ENCODE assay signal across 24 mouse cellular contexts in genomic region chr2:34667820-34668219, GRCm38 (mm10).
DNase-seq lines count a peak whose midpoint lies in the region; ATAC-seq lines count a peak whose summit lies in the region.
"Had no signal": no experiment of that assay in that cellular context is flagged by ENCODE, and none has a peak within 500 bp of the region (broad histone marks: within the 10 kb centered on the region; RNA-seq: fewer than 3 reads in every experiment).

No protein-coding gene starts in this region.

- H3K36me3 ChIP-seq in forebrain, embryonic 14.5 days (ENCODE audit: control insufficient read depth, insufficient read depth, low read length): no peaks in the 10 kb centered on the region
- H3K36me3 ChIP-seq in forebrain, embryonic 10.5 days (replicated peaks): no peaks in the 10 kb centered on the region
- no peaks in the 10 kb centered on the region for H3K36me3 ChIP-seq in midbrain, embryonic 14.5 days (ENCODE audit: control insufficient read depth, insufficient read depth, low read length)
- H3K36me3 ChIP-seq in midbrain, embryonic 10.5 days: no peaks in the 10 kb centered on the region
- no peaks in the 10 kb centered on the region for H3K36me3 ChIP-seq in hindbrain, embryonic 12.5 days
- H3K36me3 ChIP-seq in hindbrain, embryonic 14.5 days (replicated peaks; ENCODE audit: control insufficient read depth, insufficient read depth): no peaks in the 10 kb centered on the region
- H3K36me3 ChIP-seq: limb, embryonic 13.5 days; lung, embryonic 15.5 days; midbrain, embryonic 12.5 days had no signal

- ATAC-seq in forebrain, embryonic 14.5 days: no peak
- ATAC-seq in midbrain, embryonic 14.5 days (ENCODE audit: low FRiP score, low TSS enrichment): no peak
- no peak for ATAC-seq in hindbrain, embryonic 12.5 days (ENCODE audit: low FRiP score)
- no peak for ATAC-seq in hindbrain, embryonic 14.5 days (ENCODE audit: low FRiP score)
- ATAC-seq: inflammation-experienced regulatory T-cells, adult 6 months had no signal

- no peak overlapping the region for H3K27ac ChIP-seq in forebrain, embryonic 14.5 days (ENCODE audit: low read depth, low read length)
- H3K27ac ChIP-seq in forebrain, embryonic 10.5 days: no peak overlapping the region
- H3K27ac ChIP-seq in midbrain, embryonic 14.5 days (replicated peaks; ENCODE audit: low read depth, low read length): 0 out of 2 replicates have a peak overlapping the region, but pooled peaks have one; percentile 20
- H3K27ac ChIP-seq in midbrain, embryonic 10.5 days (replicated peaks): no peak overlapping the region
- H3K27ac ChIP-seq in hindbrain, embryonic 12.5 days: peak overlapping the region; percentile 40; the same call in 1 of the 2 replicates
- H3K27ac ChIP-seq in hindbrain, embryonic 14.5 days: peak overlapping the region; percentile 73
- H3K27ac ChIP-seq: left cerebral cortex, adult 2 months; limb, embryonic 13.5 days; lung, embryonic 15.5 days; midbrain, embryonic 12.5 days had no signal

- H3K4me2 ChIP-seq in forebrain, embryonic 14.5 days (ENCODE audit: low read length): no peak overlapping the region
- no peak overlapping the region for H3K4me2 ChIP-seq in midbrain, embryonic 14.5 days (ENCODE audit: low read length)
- 0 out of 2 replicates have a peak overlapping the region, but pooled peaks have one; percentile 6 for H3K4me2 ChIP-seq in hindbrain, embryonic 12.5 days (replicated peaks)
- H3K4me2 ChIP-seq in hindbrain, embryonic 14.5 days (replicated peaks): no peak overlapping the region
- H3K4me2 ChIP-seq: liver, embryonic 11.5 days; lung, embryonic 15.5 days; midbrain, embryonic 12.5 days had no signal

- no peaks in the 10 kb centered on the region for H3K27me3 ChIP-seq in forebrain, embryonic 14.5 days (replicated peaks; ENCODE audit: control insufficient read depth, insufficient read depth, low read length)
- H3K27me3 ChIP-seq in forebrain, embryonic 10.5 days (ENCODE audit: poor library complexity, severe bottlenecking): peaks cover 46% of the 10 kb centered on the region
- H3K27me3 ChIP-seq in midbrain, embryonic 14.5 days (ENCODE audit: control insufficient read depth, insufficient read depth, low read length): no peaks in the 10 kb centered on the region
- peaks cover 28% of the 10 kb centered on the region for H3K27me3 ChIP-seq in midbrain, embryonic 10.5 days (ENCODE audit: low read depth, poor library complexity, severe bottlenecking)
- peaks cover 9% of the 10 kb centered on the region; the same call in 1 of the 2 replicates for H3K27me3 ChIP-seq in hindbrain, embryonic 12.5 days
- H3K27me3 ChIP-seq in hindbrain, embryonic 14.5 days (ENCODE audit: control insufficient read depth, insufficient read depth, low read length): no peaks in the 10 kb centered on the region

- no peak overlapping the region for H3K4me3 ChIP-seq in forebrain, embryonic 14.5 days (ENCODE audit: low read depth, low read length)
- H3K4me3 ChIP-seq in forebrain, embryonic 10.5 days: no peak overlapping the region
- no peak overlapping the region for H3K4me3 ChIP-seq in midbrain, embryonic 14.5 days (replicated peaks; ENCODE audit: low read depth, low read length)
- H3K4me3 ChIP-seq in midbrain, embryonic 10.5 days: no peak overlapping the region
- H3K4me3 ChIP-seq in hindbrain, embryonic 12.5 days: no peak overlapping the region
- no peak overlapping the region for H3K4me3 ChIP-seq in hindbrain, embryonic 14.5 days (replicated peaks; ENCODE audit: low read length)
- H3K4me3 ChIP-seq: erythroblast, embryonic 14.5 days; left cerebral cortex, adult 2 months; limb, embryonic 13.5 days; lung, embryonic 15.5 days; midbrain, embryonic 12.5 days had no signal

- WGBS in forebrain, embryonic 14.5 days: 14% methylated on average over 10 of the region's 10 CpGs
- 21% methylated on average over 10 of the region's 10 CpGs for WGBS in forebrain, embryonic 10.5 days
- WGBS in midbrain, embryonic 14.5 days: 17% methylated on average over 10 of the region's 10 CpGs
- 28% methylated on average over 10 of the region's 10 CpGs for WGBS in midbrain, embryonic 10.5 days
- WGBS in hindbrain, embryonic 12.5 days: 27% methylated on average over 10 of the region's 10 CpGs
- 13% methylated on average over 10 of the region's 10 CpGs for WGBS in hindbrain, embryonic 14.5 days

- no peak overlapping the region for H3K9ac ChIP-seq in forebrain, embryonic 14.5 days (ENCODE audit: low read length)
- no peak overlapping the region for H3K9ac ChIP-seq in midbrain, embryonic 14.5 days (replicated peaks; ENCODE audit: low read length)
- H3K9ac ChIP-seq in hindbrain, embryonic 12.5 days: no peak overlapping the region
- H3K9ac ChIP-seq in hindbrain, embryonic 14.5 days: no peak overlapping the region
- H3K9ac ChIP-seq: limb, embryonic 13.5 days; lung, embryonic 15.5 days; midbrain, embryonic 12.5 days had no signal

- H3K4me1 ChIP-seq in forebrain, embryonic 14.5 days (ENCODE audit: control insufficient read depth, insufficient read depth, low read length): peaks cover 6% of the 10 kb centered on the region; the same call in 1 of the 2 replicates
- peaks cover 31% of the 10 kb centered on the region for H3K4me1 ChIP-seq in forebrain, embryonic 10.5 days
- peaks cover 9% of the 10 kb centered on the region for H3K4me1 ChIP-seq in midbrain, embryonic 14.5 days (ENCODE audit: control insufficient read depth, insufficient read depth, low read length)
- H3K4me1 ChIP-seq in midbrain, embryonic 10.5 days: peaks cover 35% of the 10 kb centered on the region
- H3K4me1 ChIP-seq in hindbrain, embryonic 12.5 days: peaks cover 37% of the 10 kb centered on the region
- H3K4me1 ChIP-seq in hindbrain, embryonic 14.5 days (replicated peaks; ENCODE audit: control insufficient read depth, insufficient read depth, low read length): peaks cover 20% of the 10 kb centered on the region

- DNase-seq in forebrain, embryonic 14.5 days (ENCODE audit: low spot score): peak; percentile 44
- no peak for DNase-seq in forebrain, embryonic 10.5 days (ENCODE audit: extremely low spot score, low spot score)
- DNase-seq in midbrain, embryonic 14.5 days: peak; percentile 57
- no peak for DNase-seq in midbrain, embryonic 10.5 days (ENCODE audit: low spot score)
- peak; percentile 51 for DNase-seq in hindbrain, embryonic 14.5 days (ENCODE audit: low spot score)
- no peak for DNase-seq in thymus, postnatal 10 days (ENCODE audit: low spot score in 2 of 2)
- no peak for DNase-seq in c-Kit-positive CD71-positive TER-119-positive erythroid progenitor cells, embryonic 14.5 days (ENCODE audit: low spot score)
- DNase-seq: adrenal gland, postnatal 25 days; B cell, adult 2 months; cerebellum, adult 8-10 months; gastrocnemius, postnatal 14 days; heart, postnatal 36 days; kidney, adult 11 months; kidney, postnatal 14 days; right cerebral cortex, postnatal 14 days; thymus, postnatal 14 days had no signal

- no peaks in the 10 kb centered on the region for H3K9me3 ChIP-seq in forebrain, embryonic 14.5 days (replicated peaks; ENCODE audit: control insufficient read depth, low read length)
- 0 out of 2 replicates have a peak, but pooled peaks cover 2% of the 10 kb centered on the region for H3K9me3 ChIP-seq in forebrain, embryonic 10.5 days
- no peaks in the 10 kb centered on the region for H3K9me3 ChIP-seq in midbrain, embryonic 14.5 days (ENCODE audit: control insufficient read depth, low read length)
- no peaks in the 10 kb centered on the region for H3K9me3 ChIP-seq in midbrain, embryonic 10.5 days (replicated peaks)
- no peaks in the 10 kb centered on the region for H3K9me3 ChIP-seq in hindbrain, embryonic 12.5 days (replicated peaks)
- no peaks in the 10 kb centered on the region for H3K9me3 ChIP-seq in hindbrain, embryonic 14.5 days (ENCODE audit: control insufficient read depth, low read length)
- H3K9me3 ChIP-seq: limb, embryonic 13.5 days; lung, embryonic 15.5 days; midbrain, embryonic 12.5 days had no signal

Comparison
In these comparisons a context has a peak if more than half of its experiments do, and no peak if none do; other contexts are left out.
1. DNase-seq: peak in forebrain, embryonic 14.5 days (single experiment), midbrain, embryonic 14.5 days (single experiment) and hindbrain, embryonic 14.5 days (single experiment); none in forebrain, embryonic 10.5 days (single experiment), midbrain, embryonic 10.5 days (single experiment), thymus, postnatal 10 days (0 of 2) and c-Kit-positive CD71-positive TER-119-positive erythroid progenitor cells, embryonic 14.5 days (single experiment).
2. H3K27ac ChIP-seq: peak in midbrain, embryonic 14.5 days (single experiment), hindbrain, embryonic 12.5 days (single experiment) and hindbrain, embryonic 14.5 days (single experiment); none in forebrain, embryonic 14.5 days (single experiment), forebrain, embryonic 10.5 days (single experiment) and midbrain, embryonic 10.5 days (single experiment).